Mouse (Mus musculus) mouse trophoblast stem cell (cell line): ENCODE data around the gene Skint8.
"Not testable (repeated sequence)": the region's sequence is repeated elsewhere in the genome, so short reads cannot be mapped to it uniquely, and the experiment has no call there.

Experiments used
- in situ Hi-C, 2 experiments: fragments of 300-500 bp; cut with MseI, MboI; formaldehyde crosslinking; loops; 2 replicates in 1 of 2; 3 replicates in 1 of 2; pipeline ENCODE4 v1.15.1; 2025

The Skint8 gene

DNA sequence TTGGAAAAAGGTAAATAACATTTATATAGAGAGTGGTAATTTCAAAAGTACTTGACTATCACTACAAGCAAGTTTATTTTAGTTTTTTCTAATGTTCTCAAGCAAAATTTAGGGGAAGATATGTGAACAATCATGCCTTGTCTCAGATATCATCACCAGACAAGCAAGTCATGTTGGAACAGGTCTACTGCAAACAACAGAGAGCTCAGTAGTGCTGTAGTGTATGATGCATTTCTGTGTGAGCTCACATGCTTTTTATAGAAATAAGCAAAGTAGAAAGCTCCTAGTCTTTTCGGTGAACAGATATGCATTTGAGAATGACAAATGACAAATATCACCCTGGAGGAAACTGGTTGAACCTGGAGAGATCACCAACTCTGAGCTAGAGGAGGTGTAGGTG, at the start of gene Skint8:
TSS of gene Skint8 (plus strand) at position 301 of the 400 bp plus-strand sequence.
- in situ Hi-C loops, result no loop called here

DNA sequence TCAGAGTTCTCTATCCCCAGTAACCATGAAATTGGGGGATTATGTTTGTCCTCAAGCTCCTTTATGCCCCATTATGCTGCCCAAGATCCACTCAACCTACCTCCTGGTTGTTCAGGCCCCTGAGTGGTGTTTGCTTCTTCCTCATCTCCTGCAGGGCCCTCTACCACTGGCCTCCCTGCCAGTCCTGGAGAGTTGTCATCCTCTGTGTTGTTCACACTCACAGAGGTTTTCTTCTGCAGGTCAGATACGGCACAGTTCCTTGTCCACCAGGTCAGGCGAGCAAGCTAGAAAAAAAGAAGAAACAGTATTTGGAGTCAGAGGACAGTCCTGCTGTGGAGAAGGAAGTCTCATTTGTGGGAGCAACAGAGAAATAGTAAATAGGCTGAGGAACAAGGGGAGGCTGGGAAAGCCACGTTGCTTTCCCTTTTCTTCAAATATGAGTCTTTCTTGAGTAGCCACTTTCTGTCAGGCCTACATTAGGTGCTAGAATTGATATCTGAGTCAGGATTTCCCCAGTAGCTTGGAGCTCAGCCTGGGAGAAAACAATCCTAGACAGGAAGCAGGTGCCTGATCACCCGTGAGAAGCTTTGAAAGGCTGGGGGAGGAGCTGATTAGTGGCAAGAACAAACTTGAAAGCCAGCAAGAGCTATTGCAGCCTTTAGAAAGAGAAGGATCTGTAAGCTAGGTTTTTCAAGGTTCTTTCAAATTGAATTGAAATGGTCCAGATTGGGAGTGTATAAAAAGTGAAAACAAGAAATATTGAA, 38.9 kb upstream of the Skint8 start:
- in situ Hi-C loops, result loop anchor here in 1 of 2 experiments (25.0 kb wide), 1 partner anchor 782 kb away; no protein-coding TSS in a partner anchor

- in situ Hi-C loops, result loop anchor here in 1 of 2 experiments (25.0 kb wide), 1 partner anchor 779 kb away; no protein-coding TSS in a partner anchor
Observed at GRCm38 (mm10) chr4:111883543-111883942, 35.6 kb upstream of the Skint8 start.

GRCm38 (mm10) chr4:111886018-111886417, 33.2 kb upstream of the Skint8 start:
- in situ Hi-C loops, result loop anchor here in 1 of 2 experiments (25.0 kb wide), 1 partner anchor 776 kb away; no protein-coding TSS in a partner anchor

DNA sequence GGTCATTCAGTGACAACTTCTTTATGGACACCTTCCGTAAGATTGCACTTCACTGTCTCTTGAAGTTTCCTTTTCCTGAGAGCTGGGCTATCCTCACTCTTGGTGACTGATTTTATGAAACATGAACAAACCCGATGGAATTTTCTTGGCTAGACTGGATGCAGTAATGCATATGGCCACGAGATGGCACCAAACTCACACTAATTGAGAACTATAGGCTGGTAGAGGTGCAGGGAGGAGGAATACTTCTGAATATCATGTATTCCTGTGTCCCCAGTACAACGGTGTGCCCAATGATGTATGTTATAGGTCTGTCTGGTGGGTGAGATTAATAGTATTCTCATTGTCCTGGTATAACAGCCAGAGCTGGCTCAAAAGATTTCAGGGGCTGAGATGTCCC, 32.6 kb upstream of the Skint8 start:
- in situ Hi-C loops, result loop anchor here in 1 of 2 experiments (25.0 kb wide), 1 partner anchor 776 kb away; no protein-coding TSS in a partner anchor

DNA sequence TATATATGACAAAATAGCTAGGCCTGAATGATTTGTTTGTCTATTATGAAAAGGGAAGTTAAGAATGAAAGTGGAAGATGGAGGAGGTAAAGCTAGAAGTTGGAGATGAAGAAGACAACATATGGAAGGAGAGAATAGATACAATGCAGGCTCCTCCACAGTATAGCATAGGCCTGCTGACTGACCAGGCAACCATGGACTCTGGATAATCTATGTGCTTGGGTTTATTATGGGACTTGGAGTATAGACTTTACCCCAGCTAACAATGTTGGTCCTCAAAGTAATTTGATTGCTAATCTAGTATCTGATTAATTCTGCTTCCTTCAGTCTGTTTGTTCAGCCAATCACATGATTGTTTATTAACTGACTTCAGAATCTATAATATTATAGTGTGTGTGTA, 27.1 kb upstream of the Skint8 start:
- in situ Hi-C loops, result loop anchor here in 1 of 2 experiments (25.0 kb wide), 1 partner anchor 770 kb away; no protein-coding TSS in a partner anchor

DNA sequence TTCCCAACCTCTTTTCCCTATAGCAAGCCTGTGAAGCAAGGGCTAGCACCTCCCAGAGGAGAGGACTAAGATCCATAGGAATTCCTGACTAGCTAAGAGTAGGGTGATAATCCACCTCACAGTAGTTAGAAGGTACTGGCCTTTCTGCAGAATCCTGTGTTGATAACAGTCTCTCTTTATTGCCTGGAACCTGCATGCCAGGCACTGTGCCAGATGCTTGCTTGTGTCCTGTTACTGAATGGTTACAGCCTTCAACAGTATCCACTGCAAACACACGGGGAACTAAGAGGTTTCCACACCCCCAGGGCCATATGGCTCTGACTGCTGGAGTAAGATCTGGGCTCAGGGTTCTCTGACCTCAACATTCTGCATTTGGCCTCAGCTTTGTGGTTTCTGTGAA, 21.4 kb upstream of the Skint8 start:
- in situ Hi-C loops, result loop anchor here in 1 of 2 experiments (25.0 kb wide), 1 partner anchor 765 kb away; no protein-coding TSS in a partner anchor

GRCm38 (mm10) chr4:111898566-111898965, 20.6 kb upstream of the Skint8 start:
- in situ Hi-C loops, result loop anchor here in 1 of 2 experiments (25.0 kb wide), 1 partner anchor 764 kb away; no protein-coding TSS in a partner anchor

DNA sequence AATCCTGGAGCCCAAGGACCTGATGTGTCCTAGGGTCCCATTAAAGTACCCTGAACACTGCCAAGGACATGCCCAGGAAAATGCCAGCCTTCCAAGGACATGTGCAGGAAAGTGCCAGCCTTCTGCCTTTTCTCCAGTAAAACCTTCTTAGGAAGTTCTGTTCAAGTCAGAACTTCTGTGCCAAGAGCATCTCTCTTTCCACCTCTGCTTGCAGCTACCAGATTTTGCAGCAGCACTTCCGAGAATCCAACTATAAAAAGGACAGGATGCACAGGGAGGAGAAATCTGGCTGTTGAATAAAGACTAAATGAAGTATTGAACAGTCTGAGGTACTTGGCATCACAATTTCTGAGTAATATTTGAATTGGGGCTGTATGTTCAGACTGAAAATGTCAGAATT, 18.7 kb upstream of the Skint8 start:
- in situ Hi-C loops, result not testable (repeated sequence)

GRCm38 (mm10) chr4:111901473-111901872, 17.7 kb upstream of the Skint8 start:
- in situ Hi-C loops, result no loop called here

DNA sequence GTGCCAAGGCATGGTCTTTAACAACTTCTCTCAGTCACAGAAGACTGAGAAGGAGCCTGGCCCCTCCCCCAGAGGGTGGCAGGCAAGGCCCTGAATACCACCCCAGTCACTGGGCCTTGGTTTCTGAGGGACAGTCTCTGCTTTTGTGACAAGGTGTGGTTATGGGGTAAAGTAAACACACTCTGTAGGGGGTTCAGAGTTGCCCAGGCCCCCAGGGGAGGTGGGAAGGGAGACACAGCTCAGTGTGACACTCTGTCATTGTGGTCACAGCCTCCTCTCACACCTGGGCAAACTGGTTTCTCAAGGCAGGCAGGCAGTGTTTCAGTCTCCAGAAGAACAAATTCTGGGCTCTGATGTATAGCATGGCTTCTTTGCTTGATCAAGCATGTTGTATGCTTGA, 16.4 kb upstream of the Skint8 start, which contains the start of gene Slc5a9:
TSS of gene Slc5a9 (minus strand) at position 144 of the 400 bp plus-strand sequence.
- in situ Hi-C loops, result no loop called here

- in situ Hi-C loops, result no loop called here
Observed at GRCm38 (mm10) chr4:111907926-111908325, 11.3 kb upstream of the Skint8 start.

DNA sequence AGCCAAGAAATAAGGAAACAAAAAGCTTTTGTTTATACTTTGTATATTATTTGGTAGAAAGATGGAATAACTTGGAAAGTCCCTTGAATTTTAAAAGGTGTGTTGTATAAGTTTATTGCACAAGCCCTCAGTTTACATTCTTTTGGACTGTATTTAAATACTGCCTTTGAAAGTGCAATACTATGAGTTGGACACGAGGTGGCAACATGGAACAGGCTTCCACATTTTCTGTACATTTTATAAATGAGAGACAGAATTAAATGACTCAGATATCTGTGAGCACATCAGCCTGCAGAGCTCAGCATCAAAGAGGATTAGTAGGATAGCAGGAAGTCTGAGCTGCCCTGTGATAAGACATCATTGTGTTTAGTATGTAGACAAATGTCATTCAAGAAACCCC, 42.1 kb downstream of the Skint8 start:
- in situ Hi-C loops, result no loop called here

GRCm38 (mm10) chr4:111963241-111963640, 44.0 kb downstream of the Skint8 start:
- in situ Hi-C loops, result not testable (repeated sequence)

DNA sequence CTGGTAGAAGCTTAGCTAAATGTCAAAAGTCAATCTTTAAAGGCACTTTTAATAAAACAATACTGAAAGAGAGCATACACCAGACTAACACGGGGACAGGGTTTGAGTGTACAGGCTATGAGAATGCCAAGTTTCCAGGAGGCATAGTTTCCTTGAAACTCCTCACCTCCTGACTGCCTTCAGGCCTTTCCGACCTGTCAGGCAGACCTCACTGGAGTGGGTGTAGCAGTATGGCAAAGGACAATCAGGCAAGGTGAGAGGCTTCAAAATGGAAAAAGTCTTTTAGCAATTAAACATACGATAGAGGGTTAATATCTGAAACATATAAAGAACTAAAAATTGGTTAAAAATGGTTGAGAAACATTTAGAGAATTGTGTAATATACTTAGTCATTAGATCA, 44.5 kb downstream of the Skint8 start:
- in situ Hi-C loops, result no loop called here

DNA sequence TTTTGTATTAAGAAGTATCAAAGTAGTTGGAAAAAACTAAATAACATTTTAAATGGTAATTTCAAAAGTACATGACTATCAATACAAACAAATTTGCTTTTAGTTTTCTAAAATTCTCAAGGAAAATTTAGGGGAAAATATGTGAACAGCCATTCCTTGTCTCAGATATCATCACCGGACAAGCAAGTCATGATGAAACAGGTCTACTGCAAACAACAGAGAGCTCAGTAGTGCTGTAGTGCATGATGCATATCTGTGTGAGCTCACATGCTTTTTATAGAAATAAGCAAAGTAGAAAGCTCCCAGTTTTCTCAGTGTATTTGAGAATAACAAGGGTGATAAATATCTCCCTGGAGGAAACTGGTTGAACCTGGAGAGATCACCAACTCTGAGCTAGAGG, 53.4 kb downstream of the Skint8 start, which contains the start of gene Skint7:
TSS of gene Skint7 (plus strand) at position 301 of the 400 bp plus-strand sequence.
- in situ Hi-C loops, result no loop called here
